Mouse (Mus musculus): ENCODE measurements around the gene Prr5l.

The Prr5l gene

DNA sequence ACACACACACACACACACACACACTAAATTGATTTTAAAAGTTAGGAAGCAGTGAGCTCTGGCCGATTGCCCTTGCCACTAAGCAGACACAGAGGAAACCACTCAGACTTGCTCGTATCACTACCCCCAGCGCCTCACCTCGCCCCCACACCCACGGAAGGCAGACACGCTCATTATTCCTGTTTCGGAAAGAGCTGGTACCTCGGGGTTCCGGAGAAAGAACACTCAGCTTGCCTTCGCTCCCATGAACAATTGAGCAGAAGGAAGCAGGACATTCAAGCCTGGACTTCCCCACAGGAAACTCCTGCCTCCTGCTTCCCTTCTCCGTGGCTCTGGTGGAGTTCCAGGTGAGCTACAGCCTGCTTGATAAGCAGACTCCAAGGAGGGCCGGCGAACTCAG lies 60.0 kb downstream of the Prr5l start:
- no peak for DNase-seq (ENCODE audit: low read depth)

DNA sequence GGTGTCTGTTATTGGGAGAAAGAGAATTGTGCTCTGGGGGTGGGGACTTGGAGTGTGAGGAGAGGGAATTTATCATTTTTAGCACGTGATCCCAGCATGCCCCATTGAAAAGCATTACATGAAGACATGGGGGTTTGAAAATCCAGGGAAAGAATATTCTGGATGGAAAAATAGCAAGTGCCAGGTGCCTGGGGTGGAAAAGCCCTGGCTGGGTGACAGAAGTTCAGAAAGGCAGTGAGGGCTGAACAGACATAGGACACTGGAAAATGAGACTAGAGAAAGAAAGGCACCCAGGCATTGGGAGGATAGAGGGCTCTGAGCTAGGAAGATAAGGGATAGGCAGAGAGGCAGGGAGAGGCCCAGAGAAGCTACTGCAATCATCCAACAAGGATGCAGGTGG lies 62.0 kb downstream of the Prr5l start:
- DNase-seq (ENCODE audit: low read depth): no peak

DNA sequence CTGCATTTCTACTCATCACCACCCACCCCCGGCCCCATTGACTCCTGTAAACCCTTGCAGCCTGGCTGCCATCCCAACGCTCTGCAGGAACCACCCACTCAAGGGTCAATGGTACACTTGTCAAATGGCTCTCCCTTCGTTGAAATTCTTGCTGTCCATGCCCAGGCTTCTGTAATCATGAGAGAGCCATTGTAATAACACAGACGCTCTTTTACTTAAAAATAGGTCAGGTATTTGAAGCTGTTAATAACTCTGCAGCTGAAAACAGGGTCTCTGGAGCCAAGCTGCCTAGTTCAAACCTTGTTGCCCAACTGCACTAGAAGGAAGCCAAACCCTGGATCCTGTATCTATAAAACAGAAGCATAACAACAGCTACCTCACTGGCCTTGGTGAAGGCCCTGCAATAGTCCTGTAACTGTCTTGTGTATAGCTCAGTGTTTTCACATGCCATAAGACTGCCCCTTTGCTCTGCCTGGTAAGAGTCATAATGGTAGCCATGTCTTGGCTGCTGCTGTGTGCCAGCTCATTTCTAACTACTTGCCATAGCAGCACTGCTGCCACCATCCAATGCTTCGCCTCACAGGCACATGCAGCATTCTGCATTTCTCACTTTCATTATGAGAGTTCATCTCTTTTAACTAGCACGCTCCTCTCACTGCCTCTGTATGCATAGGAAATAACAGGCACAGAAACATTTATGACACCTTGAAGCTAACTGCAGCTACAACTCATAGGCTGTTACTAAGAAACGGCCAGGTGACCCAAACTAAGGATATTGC lies 63.7 kb downstream of the Prr5l start:
- DNase-seq (ENCODE audit: low read depth): peak; percentile 27

DNA sequence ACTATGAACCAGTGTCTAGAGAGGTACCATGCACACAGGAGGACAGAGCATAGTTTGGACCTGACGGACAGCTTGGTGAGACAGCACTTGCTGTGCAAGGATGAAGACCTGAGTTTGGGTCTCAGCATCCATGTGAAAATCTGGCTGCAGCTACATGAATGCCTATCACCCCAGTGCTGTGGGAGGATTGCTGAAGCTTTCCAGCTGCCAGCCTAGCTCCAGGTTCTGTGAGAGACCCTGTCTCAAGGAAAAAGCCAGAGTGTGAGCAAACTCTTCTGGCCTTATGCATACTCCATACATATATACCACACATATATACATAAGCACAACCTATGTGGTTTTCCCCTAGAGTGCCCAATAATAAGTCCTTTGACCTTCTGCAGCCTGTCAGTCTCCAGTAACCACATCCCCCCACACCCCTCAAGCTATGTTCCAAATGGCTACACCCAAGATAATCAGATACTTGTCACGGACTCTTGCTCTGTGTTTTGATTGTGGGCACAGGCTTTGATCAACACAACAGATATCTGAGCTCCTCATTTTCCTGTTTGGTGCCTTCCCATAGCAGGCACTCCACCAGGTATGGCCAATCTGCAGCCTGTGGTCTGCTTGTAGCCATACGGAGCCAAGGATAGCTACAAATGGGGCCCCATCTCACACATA lies 66.0 kb downstream of the Prr5l start:
- no peak for DNase-seq (ENCODE audit: low read depth)

DNA sequence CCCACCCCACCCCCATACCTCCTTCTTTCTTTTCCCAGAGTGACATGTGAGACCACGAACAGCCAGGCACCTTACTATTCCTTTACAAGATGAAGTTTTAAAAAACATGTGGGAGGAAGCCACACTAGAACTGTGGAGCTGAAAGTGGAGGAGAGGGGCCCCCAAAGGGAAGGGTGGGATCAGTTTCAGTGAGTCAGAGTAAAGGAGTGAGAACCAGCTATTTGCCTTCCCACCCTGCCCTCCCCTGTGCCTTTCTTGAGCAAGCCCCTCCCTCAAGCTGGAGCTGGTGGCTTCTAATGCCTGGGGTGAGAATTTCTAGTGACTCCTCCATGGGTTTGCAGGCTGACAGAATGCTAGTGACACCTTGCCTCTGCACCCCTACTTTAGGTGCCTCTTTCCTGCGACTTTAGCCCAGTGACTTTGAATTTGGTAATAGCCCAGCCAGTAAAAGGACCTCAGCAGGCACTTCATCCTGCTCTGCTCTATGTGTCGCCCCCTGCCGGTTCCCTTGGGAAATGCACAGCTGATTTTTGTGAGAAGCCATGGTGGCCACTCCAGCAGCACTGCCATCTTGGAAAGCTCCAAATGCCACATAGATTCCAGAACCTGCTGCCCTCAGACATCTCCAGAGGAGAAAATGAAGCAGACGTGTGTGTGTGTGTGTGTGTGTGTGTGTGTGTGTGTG lies 67.4 kb downstream of the Prr5l start:
- DNase-seq (ENCODE audit: low read depth): no peak

DNA sequence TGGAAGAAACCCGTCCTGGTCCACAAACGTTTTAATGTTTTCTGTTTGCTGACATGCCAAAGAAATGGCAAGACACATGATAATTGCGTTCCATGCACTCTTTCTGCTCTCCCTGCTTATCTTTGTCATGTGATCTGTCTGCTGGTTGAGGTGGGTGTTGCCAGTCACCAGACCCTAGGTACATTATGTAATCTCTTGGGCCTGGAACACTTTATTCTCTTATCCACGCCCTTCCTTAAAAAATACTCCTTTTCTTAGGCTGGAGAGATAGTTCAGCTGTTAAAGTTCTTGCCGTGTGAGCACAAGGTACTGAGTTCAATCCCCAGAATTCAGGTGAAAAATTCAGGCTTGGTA lies 68.6 kb downstream of the Prr5l start:
- DNase-seq (ENCODE audit: low read depth): no peak

DNA sequence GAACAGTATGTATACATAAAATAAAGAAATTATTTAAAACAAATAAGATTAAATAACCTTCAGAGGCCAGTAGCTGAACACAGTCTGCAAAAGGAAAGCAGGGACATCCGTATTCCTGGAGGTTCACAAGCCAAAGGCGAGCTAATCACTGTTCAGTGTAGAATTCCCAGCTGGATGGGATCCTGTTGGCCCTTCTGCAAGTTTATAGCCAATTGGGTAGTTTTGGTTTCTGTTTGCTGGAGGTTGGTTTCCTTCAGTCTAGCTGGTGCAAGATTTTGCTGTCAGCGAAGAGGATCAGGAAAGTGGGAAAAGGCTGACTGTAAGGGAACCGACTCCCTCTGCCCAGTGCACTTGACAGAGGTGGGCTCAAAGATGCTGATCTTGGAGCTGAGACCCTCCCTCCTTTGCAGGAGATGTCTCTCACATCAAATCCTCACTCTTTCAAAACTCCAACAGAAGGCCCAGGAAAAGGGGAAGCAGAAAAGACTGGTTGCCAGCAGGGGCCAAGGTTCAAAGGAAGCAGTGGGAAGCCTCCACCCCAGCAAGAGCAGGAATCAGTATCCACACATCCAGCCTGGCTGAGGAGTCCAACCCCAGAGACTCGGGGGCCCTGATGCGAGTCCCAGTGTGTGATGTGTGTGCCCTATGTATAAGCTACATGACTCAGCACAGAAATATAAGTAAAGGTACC lies 69.1 kb downstream of the Prr5l start:
- no peak for DNase-seq (ENCODE audit: low read depth)

DNA sequence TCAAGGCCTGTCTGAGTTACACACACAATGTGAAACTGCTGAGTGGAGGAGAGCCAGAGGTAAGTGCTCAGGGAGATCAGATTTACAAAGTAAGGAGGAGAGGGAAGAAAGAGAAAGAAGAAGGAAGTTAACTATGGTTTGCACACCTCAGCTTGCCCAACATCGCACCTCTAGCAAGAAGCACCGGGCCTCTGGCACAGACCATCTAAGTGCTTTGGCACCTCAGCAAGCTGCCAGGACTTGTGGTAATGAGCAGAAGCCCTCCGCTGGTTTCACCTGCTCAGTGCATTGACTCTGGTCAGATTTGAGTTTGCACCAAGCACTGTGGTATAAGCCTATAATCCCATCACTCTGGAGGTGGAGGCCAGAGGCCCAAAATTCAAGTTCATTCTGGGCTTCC lies 70.9 kb downstream of the Prr5l start:
- DNase-seq (ENCODE audit: low read depth): no peak

DNA sequence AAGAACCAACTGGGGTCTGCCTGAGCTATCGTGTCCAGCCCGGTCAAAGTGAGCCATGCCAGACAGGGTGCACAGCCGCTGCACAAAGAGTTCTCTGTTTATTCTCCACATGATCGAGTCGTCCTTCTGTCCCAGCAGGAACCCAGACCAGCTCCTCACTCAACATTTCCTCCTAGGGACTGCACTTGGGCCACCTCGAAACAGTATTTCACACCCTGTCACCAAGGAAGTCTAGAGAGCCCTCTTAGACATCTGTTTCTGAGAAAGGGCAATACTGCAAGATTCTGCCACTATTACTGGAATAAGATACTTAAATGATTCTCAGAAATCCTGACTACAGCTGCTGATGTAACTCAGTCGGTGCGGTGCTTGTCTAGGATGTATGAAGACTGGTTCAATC lies 72.1 kb downstream of the Prr5l start:
- no peak for DNase-seq (ENCODE audit: low read depth)

DNA sequence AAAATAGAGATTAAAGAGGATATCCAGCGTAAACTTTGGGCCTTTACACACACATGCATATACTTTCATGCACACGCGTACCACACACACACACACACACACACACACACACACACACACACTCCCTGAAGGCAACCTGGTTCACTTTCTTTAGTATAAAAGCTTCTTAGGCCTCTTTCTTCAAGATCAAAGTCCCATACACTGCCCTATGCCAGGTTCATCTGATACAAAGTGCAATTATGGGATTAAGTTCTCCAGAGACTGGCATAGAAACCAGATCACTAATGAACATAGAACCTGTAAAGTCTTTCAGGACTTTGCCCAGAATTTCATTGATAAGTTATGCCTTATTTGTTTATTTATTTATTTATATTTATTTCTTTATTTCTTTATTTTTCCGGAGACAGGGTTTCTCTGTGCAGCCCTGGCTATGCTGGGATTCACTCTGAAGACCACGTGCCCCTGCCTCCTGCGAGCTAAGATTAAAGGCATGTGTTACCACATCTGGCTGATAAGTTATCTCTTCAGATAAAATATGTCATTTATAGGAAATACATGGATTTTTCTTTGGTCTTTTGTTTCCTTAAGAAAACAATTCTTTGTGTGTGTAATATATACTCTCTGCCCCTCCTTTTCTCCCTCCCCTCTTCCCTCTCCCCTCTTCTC lies 73.1 kb downstream of the Prr5l start:
- no peak for DNase-seq (ENCODE audit: low read depth)

DNA sequence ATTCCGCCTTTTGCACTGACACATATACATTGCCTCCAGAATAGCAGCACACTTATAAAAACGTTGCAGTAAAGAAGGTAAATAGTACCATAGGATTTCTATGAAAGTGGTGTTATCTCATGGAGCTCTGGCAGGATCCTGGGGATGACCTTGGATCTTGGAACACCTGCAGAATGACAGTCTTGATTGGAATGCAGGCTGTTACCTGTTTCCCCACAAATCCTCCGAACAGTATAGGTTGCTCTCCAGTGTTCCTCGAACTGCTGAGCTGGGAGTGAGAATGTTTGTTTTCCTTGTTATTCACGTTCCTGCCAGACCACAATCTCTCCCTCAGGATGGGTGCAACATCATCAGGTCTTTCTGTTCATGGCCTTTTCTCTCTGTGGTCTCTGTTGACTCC lies 75.1 kb downstream of the Prr5l start:
- DNase-seq (ENCODE audit: low read depth): no peak

DNA sequence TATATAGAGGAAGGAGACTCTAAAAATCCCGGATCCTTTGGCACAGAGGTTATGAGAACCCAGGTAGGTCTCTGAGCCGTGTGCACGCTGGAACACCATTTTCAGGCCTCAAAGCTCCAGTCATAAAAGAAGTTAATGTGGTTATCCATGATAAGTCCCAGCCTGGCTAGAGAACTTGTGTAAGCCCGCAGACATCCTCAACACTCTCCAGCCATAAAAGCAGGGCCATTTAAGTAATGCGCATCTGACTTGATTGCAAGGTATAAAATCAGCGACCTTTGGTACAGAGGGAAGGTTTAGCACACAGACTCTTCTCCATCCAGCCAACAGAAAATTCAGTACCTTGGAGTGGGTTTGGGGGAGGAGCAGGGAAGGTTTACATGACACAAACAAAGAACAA lies 80.6 kb downstream of the Prr5l start:
- no peak for DNase-seq (ENCODE audit: low read depth)

DNA sequence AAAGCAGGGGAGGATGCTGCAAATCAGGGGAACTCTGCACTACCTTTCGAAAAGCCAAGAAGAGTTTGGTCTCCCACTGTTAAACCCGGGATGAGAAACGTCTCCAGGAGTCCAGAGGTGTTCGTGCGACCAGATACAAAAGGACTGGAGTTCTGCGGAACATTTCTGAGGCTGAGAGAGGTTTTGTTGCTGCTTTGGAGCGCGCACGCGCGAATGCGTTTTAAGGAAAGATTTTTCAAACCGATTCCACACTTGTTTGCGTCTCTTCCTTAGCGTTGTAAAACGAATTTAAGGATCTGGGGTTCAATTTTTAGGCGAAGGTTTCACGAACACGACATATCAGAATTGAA lies 85.0 kb downstream of the Prr5l start:
- DNase-seq (ENCODE audit: low read depth): no peak

DNA sequence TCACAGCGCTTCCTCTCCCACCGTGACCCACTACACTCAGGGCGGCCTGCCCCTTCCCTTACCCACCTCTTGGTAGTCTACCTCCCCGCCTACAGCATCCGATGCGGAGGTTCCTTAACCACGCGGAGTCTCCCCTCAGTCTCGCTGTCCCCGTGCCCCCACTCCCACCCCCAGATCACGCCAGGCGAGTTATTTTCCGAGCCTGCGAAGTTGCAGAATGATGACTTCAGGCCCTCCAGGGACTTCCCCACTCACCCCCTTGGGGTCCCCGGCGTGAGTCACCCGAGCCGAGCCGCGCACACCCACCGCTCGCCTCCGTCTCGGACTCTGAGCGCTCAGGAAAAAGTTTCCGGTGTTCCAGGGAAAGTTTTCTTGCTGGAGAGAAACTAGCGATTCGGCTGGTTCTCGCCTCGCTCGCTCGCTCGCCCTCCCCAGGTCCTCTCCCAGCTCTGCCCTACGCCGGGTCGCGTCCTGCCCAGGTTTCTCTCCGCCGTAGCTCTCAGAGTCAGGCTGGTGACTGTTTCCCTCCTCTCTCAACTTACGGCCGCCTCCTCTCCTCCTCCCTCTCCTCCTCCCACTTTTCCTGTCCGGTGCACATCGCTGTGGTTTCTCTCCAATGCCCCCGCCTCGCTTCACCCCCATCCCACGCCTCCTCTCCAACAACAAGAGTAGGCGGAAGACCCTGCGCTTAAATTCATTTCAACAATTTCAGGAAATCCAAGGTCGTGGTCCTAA lies 85.5 kb downstream of the Prr5l start:
- no peak for DNase-seq (ENCODE audit: low read depth)

DNA sequence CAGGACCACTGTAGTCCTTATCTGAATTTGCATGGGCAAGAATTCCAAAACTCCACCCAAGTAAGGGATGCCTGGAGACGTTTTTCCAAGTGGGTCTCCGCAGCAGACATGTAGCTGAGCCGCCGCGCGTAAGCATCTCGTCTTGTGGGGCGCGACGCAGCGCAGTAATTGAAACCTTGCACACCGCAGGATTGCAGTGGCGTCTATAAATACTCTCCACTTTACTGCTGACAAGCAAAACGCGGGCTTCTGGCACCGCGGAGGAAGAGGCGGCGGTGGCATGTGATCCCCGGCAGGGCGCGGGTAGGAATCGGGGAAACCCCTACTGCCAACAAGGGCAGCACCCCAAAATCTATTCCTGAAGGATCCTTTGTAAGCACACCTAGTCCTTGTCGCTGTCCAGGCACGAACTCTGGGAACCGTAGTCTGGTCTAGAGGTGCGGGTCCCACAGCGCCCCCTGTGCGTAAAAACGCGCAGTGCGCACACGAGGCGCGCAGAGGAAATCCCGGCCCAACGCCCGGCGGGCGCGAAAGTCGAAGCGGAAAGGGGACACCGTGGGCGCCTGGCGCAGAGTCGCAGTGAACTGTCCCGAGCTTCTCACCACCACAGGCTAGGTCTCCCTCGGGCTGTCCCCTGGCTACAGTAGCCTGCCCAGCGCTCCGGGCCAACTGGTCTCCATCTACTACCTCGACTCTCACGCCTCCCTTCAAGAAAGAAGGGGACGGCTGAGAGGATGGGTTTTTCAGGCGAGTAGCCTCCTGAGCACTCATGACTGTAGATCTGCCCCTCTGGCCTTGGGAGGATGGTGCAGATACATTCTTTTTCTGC lies 86.3 kb downstream of the Prr5l start:
- DNase-seq (ENCODE audit: low read depth): no peak

DNA sequence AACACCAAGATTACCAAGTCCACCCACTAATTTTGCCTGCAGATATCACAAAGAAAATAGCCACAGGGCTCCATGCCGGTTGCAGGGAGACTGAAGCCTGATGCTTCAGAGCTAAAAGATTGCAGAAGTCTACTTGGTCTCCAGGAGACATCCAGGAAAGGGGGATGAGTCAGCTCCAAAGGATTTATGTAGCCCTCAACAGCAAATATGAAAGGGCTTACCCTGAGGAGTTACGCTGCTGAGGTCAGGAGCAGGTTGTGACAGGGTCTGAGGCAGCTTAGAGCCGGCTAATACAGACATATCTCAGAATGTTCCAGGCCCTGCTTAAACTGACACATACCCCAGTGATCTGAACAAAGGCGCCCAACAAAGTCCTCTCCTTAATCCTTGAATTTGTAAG lies 90.7 kb downstream of the Prr5l start:
- DNase-seq (ENCODE audit: low read depth): no peak

DNA sequence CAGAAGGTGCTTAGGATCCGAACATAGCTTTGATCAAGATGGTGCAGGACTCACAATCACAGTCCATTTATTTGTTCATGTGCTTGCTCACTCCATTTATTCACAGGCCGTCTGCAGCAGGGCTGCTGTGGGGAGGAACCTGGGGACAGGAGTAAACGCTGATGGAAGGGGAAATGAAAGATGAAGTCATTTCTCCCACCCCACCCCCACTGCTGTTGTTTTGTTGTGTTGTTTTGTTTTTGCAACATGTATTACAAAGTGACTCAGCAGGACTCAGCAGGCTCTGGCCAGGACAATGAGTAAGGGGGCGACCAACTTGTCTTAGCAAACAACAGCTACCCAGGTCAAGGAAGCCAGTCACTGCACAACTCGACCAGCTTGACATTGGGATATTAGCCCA lies 99.6 kb downstream of the Prr5l start:
- DNase-seq (ENCODE audit: low read depth): no peak

DNA sequence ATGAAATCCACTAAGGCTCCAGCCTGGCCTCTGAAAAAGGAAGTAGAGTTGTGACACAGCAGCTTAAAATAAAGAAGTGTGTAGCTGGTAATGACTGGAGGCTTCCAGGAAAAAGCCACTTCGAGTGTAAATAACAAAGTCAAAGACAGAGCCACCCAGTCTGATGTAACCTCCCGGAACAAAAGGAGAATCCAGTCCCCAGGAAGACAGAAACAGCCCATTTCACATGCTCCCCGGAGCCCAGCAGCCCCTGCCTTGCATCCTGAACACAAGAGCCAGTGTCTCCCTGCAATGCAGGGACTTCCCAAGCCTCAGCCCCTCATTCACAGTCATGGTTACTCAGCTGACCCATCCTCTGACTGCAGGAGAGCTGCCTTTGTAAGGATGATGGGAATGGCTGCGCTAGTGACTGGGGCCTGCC lies 101.5 kb downstream of the Prr5l start:
- DNase-seq (ENCODE audit: low read depth): no peak

DNA sequence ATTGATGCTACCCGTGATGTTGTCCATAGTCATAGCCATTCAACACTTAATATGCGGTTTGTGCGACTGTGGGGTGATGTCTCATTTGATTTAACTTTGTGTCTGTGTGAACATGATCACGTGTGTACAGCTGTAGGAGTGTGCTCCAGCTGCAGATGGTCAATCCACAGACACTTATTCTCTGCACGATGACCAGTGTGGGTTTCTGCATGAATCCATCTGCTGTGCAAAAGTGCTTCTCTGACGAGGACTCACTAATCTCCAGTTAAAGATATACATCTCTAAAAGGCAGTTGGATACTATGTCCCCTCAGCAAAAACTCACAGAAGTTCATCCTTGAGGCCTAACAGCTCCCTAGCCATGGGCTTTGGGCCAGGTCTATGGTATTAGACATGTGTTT lies 104.7 kb downstream of the Prr5l start:
- no peak for DNase-seq (ENCODE audit: low read depth)

DNA sequence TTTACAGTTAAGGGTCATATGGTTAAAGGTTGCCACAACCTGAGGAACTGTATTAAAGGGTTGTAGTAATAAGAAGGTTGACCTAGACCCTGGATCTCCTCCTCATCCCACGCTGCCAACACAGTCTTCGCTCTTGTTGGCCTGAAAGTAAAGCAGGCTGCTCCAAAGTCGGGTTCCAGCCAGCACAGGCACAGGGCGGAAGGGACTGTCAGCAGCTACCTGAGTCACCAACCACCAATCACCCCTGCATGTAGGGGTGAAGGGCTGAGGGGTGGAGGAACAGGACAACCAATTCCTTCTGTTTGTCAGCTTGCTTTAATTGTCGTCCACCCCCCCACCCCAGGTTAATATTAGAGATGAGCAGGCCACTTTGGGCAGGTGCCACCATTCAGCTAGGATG lies 119.3 kb downstream of the Prr5l start:
- DNase-seq (ENCODE audit: low read depth): no peak

DNA sequence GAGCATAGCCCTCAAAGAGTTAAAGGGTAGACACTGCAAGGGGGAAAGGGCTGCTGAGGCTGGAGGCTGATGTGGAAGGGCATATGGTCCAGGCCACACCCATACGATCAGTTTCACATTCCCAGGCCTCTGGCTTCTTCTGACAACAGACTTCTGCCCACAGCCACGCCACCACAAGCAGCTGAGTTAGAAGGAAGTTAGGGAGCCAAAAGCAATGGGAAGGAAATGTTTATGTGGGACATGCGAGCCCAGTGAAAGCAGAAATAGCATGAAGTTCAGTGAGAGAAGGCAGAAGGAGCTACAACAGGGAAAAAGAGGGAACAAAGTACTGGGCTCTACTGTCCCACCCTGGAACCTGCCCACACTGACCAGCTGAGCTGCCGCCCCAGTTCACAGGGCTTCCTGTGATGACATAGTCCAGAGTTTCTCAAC lies 119.9 kb downstream of the Prr5l start:
- DNase-seq (ENCODE audit: low read depth): no peak
